Mouse (Mus musculus) cerebellum, adult 8-10 months (tissue): ENCODE results near the gene Spaca4.

Experiments used
- DNase-seq: peaks from one replicate; pipeline ENCODE4 v3.0.0; 2022

The Spaca4 gene

GRCm38 (mm10) chr7:45725151-45725550 is 462 bp downstream of the Spaca4 start:
- DNase-seq = no peak

- no peak for DNase-seq
Measured at GRCm38 (mm10) chr7:45723781-45724180, 1.8 kb downstream of the Spaca4 start.

- DNase-seq = no peak
Measured at GRCm38 (mm10) chr7:45723301-45723700, 2.3 kb downstream of the Spaca4 start.

- DNase-seq = peak; percentile 32
Measured at GRCm38 (mm10) chr7:45722348-45722713, 3.3 kb downstream of the Spaca4 start.

- peak; percentile 30 for DNase-seq
Measured at GRCm38 (mm10) chr7:45721642-45722347, 3.8 kb downstream of the Spaca4 start.

- no peak for DNase-seq
Measured at GRCm38 (mm10) chr7:45721234-45721571, 4.4 kb downstream of the Spaca4 start.

GRCm38 (mm10) chr7:45720413-45721233 is 5.0 kb downstream of the Spaca4 start, which contains the start of gene Fam83e:
Gene Fam83e, plus strand, starts transcription at chr7:45721212.
- peak; percentile 27 for DNase-seq

- no peak for DNase-seq
Measured at GRCm38 (mm10) chr7:45719738-45720412, 5.7 kb downstream of the Spaca4 start.

GRCm38 (mm10) chr7:45719180-45719579 is 6.4 kb downstream of the Spaca4 start:
- peak; percentile 25 for DNase-seq

GRCm38 (mm10) chr7:45718331-45718730 is 7.3 kb downstream of the Spaca4 start:
- DNase-seq = no peak

GRCm38 (mm10) chr7:45717918-45718297 is 7.7 kb downstream of the Spaca4 start, which contains the start of gene Sphk2:
Gene Sphk2, minus strand, starts transcription at chr7:45718002.
- peak; percentile 98 for DNase-seq

GRCm38 (mm10) chr7:45716952-45717917 is 8.4 kb downstream of the Spaca4 start:
- no peak for DNase-seq

- DNase-seq = no peak
Measured at GRCm38 (mm10) chr7:45716460-45716857, 9.2 kb downstream of the Spaca4 start.

GRCm38 (mm10) chr7:45715741-45716459 is 9.7 kb downstream of the Spaca4 start:
- DNase-seq = peak; percentile 35

GRCm38 (mm10) chr7:45715090-45715708 is 10.4 kb downstream of the Spaca4 start, which contains the start of gene Rpl18:
Gene Rpl18, plus strand, starts transcription at chr7:45715457.
- DNase-seq = peak; percentile 96

GRCm38 (mm10) chr7:45714630-45715089 is 11.0 kb downstream of the Spaca4 start:
- DNase-seq = no peak

- no peak for DNase-seq
Measured at GRCm38 (mm10) chr7:45713881-45714520, 11.6 kb downstream of the Spaca4 start.

GRCm38 (mm10) chr7:45713396-45713795 is 12.2 kb downstream of the Spaca4 start:
- peak; percentile 49 for DNase-seq

- peak; percentile 51 for DNase-seq
Measured at GRCm38 (mm10) chr7:45712022-45712757, 13.4 kb downstream of the Spaca4 start.
